Mouse (Mus musculus) G1E (cell line): ENCODE data around the gene Tpd52l1. TPM values are rescaled to one million over a fixed set of nuclear protein-coding genes. Genes with fewer than 3 reads are reported as not detected.

Experiments used
- ATAC-seq: 2 replicates; pipeline ENCODE4 v1.8.0; 2016; ENCODE audit warnings: mild to moderate bottlenecking; ENCODE audit not compliant: insufficient number of reproducible peaks, poor library complexity, low FRiP score, severe bottlenecking; ENCODE audit errors: extremely low read depth
- DNase-seq: peaks from one replicate; pipeline ENCODE4 v3.0.0; 2012; ENCODE audit warnings: low spot score
- H3K27me3 ChIP-seq: 2 replicates; pipeline ENCODE4 v1.6.1; 2012; ENCODE audit warnings: mild to moderate bottlenecking, low read length, inconsistent platforms; ENCODE audit not compliant: insufficient read depth
- H3K36me3 ChIP-seq: replicated peaks from 2 replicates; pipeline ENCODE3; 2012; ENCODE audit warnings: mild to moderate bottlenecking, inconsistent platforms
- H3K4me1 ChIP-seq: 2 replicates; pipeline ENCODE4 v1.6.1; 2012; ENCODE audit warnings: low read depth, low read length, inconsistent platforms, mixed read lengths; ENCODE audit not compliant: insufficient read depth
- H3K4me3 ChIP-seq: 2 replicates; pipeline ENCODE4 v1.5.1; 2012; ENCODE audit warnings: low read depth, mild to moderate bottlenecking, inconsistent platforms, low read length, moderate library complexity, mixed read lengths
- H3K9me3 ChIP-seq: replicated peaks from 2 replicates; pipeline ENCODE4 v1.6.1; 2012; ENCODE audit warnings: inconsistent platforms
- CTCF ChIP-seq: IDR thresholded peaks from 2 replicates; pipeline ENCODE4 v1.5.1; 2012; ENCODE audit warnings: low read depth, low read length, inconsistent platforms, mixed read lengths
- GATA1 ChIP-seq: IDR thresholded peaks from 2 replicates; pipeline ENCODE4 v1.6.1; 2012; ENCODE audit warnings: borderline replicate concordance, low read length, inconsistent platforms, mixed read lengths
- GATA2 ChIP-seq: IDR thresholded peaks from 2 replicates; pipeline ENCODE4 v1.6.1; 2012; ENCODE audit warnings: low read depth, low read length, inconsistent platforms, borderline replicate concordance
- POLR2AphosphoS5 ChIP-seq: IDR thresholded peaks from 2 replicates; pipeline ENCODE4 v1.6.1; 2012; ENCODE audit warnings: low read depth, low read length, inconsistent platforms; ENCODE audit not compliant: insufficient replicate concordance
- TAL1 ChIP-seq: conservative IDR thresholded peaks from 2 replicates; pipeline ENCODE4 v1.6.1; 2012; ENCODE audit warnings: low read depth, low read length, inconsistent platforms, mixed read lengths
- polyA plus RNA-seq: library from polyadenylated mRNA; stranded (reverse); fragments of >175 nt; gene quantifications from 2 replicates; pipeline ENCODE4 v1.2.3, GENCODE M21; 2012
- total RNA-seq, 2 experiments: library from RNA; stranded (forward) in 1 of 2; stranded (reverse) in 1 of 2; fragments of 200-1000 nt in 1 of 2; fragments of >200 nt in 1 of 2; fragmentation: Nextera tagmentation in 1 of 2; gene quantifications; 2 replicates each; pipeline ENCODE4 v1.2.3; 2014 to 2017

Gene Tpd52l1
- total and polyA plus RNA-seq, 3 experiments, result not detected

DNA sequence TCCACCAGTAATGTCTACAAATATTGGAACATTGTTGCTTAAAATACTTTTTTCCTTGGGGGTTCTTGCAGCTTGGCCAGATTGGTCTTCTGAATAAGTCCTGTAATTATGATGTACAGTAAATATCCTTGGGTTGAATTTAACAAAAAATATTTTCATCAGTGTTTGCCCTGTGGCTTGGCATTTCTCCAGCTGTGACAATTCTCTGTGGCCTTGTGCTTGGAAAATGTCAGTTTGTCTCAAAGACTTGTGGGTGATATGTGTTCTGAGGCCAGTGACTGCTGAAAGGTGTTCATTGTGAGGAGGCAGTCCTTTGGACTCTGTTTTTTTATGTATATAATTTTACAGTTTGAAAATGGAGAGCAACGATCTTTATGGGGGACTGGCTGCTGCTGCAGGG, 116.3 kb downstream of the Tpd52l1 start:
- no peak for ATAC-seq
- TF ChIP-seq TAL1, result no peak
- TF ChIP-seq POLR2AphosphoS5, result no peak
- no peak for TF ChIP-seq CTCF
- no peak for TF ChIP-seq GATA2
- TF ChIP-seq GATA1, result no peak
- Histone ChIP-seq H3K4me1 (peaks cover 31% of the 10 kb centered on the region), H3K27me3 (no peaks in the 10 kb centered on the region), H3K36me3 (peaks cover 38% of the 10 kb centered on the region), H3K9me3 (no peaks in the 10 kb centered on the region), H3K4me3 (no peak overlapping the region)
- DNase-seq, result no peak

DNA sequence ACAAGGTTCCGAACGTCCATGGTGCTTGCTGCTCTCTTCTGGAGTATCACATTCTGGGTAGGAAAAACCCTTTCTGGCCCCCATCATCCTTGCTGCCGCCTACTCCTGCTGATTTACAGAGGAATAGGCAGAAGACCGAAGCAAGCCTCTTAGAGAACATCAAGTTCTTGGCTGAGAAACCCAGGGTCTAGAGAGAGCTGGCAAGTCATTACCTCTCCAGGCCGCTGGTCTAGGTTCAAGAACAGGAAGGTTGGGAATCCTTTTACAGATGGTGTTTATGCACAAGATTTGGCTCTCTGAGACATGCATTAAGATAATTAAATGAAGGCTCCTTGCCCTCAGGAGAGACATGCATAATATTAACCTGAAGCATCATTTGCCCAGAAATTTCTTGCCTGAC, 127.3 kb downstream of the Tpd52l1 start:
- Histone ChIP-seq H3K4me3 (no peak overlapping the region), H3K4me1 (peaks cover 11% of the 10 kb centered on the region), H3K9me3 (no peaks in the 10 kb centered on the region), H3K27me3 (no peaks in the 10 kb centered on the region), H3K36me3 (peaks cover 71% of the 10 kb centered on the region)
- ATAC-seq (no peak), DNase-seq (no peak)
- TF ChIP-seq GATA1, result no peak
- no peak for TF ChIP-seq TAL1
- TF ChIP-seq POLR2AphosphoS5, result no peak
- no peak for TF ChIP-seq GATA2
- TF ChIP-seq CTCF, result no peak

DNA sequence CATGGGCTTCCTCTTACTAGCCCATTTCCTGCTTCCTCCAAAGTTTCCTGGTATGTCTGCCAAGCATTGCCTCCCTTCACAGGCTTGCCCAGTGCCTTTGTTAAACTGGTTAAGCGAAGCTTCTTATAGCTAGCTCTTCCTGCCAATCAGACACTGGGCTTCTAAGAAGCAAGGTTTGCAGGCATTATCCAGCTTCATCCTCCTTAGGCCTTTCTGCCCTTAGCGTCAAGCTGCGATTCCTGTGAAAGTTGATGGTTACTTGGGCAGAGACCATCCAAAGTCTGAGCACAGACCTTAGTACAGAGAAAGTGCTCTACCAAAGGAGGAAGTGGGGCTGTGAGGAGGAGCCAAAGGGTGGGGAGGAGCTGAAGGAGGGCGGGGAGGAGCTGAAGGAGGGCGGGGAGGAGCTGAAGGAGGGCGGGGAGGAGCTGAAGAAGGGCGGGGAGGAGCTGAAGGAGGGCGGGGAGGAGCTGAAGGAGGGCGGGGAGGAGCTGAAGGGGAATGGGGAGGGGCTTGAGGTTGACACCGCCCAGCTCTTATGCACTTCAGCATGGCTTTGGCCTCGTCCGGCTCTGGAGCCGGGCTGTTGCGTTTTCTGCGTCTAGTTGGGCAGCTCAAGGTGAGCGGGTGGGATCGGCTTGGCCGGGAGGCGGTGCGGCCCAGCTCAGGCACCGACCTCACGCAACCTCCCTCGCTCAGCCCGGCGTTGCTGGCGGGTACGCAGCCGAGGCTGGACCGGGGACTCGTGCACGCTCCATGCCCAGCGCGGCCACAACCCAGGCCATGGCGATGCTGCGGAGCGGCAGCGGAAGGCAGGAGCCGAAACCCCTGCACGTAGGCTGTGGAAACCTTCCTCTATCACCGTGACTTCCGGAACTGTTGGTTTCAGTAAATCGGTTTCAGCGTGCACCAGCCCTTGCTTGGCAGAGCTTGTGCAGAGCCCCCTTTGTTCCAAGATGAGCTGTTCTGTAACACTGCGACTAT, 132.6 kb downstream of the Tpd52l1 start, which contains the start of gene Hddc2:
TSS of gene Hddc2 (plus strand) at position 519 of the 984 bp plus-strand sequence.
- DNase-seq (peak; percentile 56), ATAC-seq (peak; percentile 87)
- Histone ChIP-seq H3K9me3 (no peaks in the 10 kb centered on the region), H3K27me3 (no peaks in the 10 kb centered on the region), H3K36me3 (peaks cover 25% of the 10 kb centered on the region), H3K4me1 (peaks cover 15% of the 10 kb centered on the region), H3K4me3 (peak within 1 kb of the TSS; percentile 90)
- no peak for TF ChIP-seq POLR2AphosphoS5
- TF ChIP-seq CTCF, result no peak
- TF ChIP-seq TAL1, result no peak
- no peak for TF ChIP-seq GATA2
- no peak for TF ChIP-seq GATA1

DNA sequence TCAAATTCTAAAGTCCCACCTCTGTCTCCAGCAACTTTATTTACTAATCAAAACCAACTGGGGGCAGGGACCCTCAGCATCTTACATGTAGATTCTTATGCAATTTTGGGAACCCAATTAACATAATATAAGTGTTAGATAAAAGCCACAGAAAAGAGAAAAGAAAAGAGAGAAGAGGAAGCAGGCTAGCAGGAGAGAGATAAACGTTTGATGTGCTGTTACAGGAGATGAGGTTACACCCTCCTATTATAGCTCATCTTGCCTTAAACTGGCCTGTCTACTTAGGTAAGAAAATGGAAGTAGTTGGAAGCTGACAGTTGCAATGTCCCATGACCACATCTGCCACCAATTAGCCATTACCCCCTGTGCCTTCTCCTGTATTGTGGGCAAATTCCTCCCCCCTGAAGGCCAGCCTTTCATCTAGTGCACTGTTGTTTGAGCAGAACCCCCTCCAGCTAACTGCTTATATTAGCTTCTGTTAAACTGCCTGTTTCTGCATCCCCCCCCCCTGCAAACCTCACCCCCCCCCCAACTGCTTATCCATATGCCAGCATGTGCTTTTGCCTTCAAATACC, 138.6 kb downstream of the Tpd52l1 start:
- Histone ChIP-seq H3K9me3 (no peaks in the 10 kb centered on the region), H3K36me3 (no peaks in the 10 kb centered on the region), H3K4me3 (no peak overlapping the region), H3K4me1 (peaks cover 3% of the 10 kb centered on the region), H3K27me3 (peaks cover 9% of the 10 kb centered on the region; the same call in 1 of the 2 replicates)
- no peak for ATAC-seq
- DNase-seq, result no peak
- TF ChIP-seq GATA2 (no peak), CTCF (no peak), POLR2AphosphoS5 (no peak), GATA1 (no peak)

DNA sequence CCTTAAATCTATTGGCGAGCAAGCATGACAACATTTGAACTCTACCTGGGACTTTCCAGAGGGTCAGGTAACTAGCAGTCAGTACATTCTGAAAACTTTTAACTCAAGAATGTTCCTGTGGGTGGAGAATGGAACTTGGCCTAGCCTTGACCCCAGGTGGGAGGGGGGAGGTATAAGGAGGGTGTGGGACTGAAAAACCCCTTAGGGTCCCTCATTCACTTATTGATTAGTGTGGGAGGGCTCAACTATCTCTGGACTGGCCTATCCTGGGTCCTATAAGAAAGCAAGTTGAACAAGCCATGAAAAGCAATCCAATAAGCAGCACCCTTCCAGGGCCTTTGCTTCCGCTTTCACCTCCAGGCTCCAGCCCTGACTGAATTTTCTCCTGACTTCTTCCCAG, 142.3 kb downstream of the Tpd52l1 start:
- TF ChIP-seq GATA1 (no peak), TAL1 (no peak), CTCF (no peak), POLR2AphosphoS5 (no peak), GATA2 (no peak)
- Histone ChIP-seq H3K4me3 (no peak overlapping the region), H3K4me1 (peaks cover 3% of the 10 kb centered on the region), H3K36me3 (no peaks in the 10 kb centered on the region), H3K27me3 (peaks cover 9% of the 10 kb centered on the region; the same call in 1 of the 2 replicates), H3K9me3 (no peaks in the 10 kb centered on the region)
- no peak for ATAC-seq
- no peak for DNase-seq

- H3K9me3 ChIP-seq, result no peaks in the 10 kb centered on the region
- H3K27me3 ChIP-seq, result peaks cover 14% of the 10 kb centered on the region; the same call in 1 of the 2 replicates
- no peak for DNase-seq
- no peaks in the 10 kb centered on the region for H3K4me1 ChIP-seq
- TF ChIP-seq POLR2AphosphoS5, result no peak
- TF ChIP-seq GATA1, result no peak
- no peak for TF ChIP-seq CTCF
- TF ChIP-seq TAL1, result no peak
- no peak for TF ChIP-seq GATA2
- ATAC-seq, result no peak
- no peaks in the 10 kb centered on the region for H3K36me3 ChIP-seq
- no peak overlapping the region for H3K4me3 ChIP-seq
Measured at GRCm38 (mm10) chr10:31300292-31300691, 145.5 kb downstream of the Tpd52l1 start.
